Mouse (Mus musculus): Measurements from ENCODE around the gene Fgf9. TPM values are rescaled to one million over a fixed set of nuclear protein-coding genes. Genes with fewer than 3 reads are reported as not detected.

Gene Fgf9
- polyA plus RNA-seq, 1 experiment: 0.16 TPM

- no peak for TF ChIP-seq EP300 (IDR thresholded peaks at IDR 0.05; ENCODE audit: insufficient read depth, low read depth, low read length)
- TF ChIP-seq POLR2A (IDR thresholded peaks at IDR 0.05; ENCODE audit: insufficient read depth, low read length): no peak
These were observed 79.5 kb downstream of the Fgf9 start for GRCm38 (mm10) chr14:58149637-58150470.

GRCm38 (mm10) chr14:58150471-58150855 is 80.1 kb downstream of the Fgf9 start:
- H3K4me1 ChIP-seq (ENCODE audit: control insufficient read depth, insufficient read depth, low read length): no peaks in the 10 kb centered on the region
- H3K4me3 ChIP-seq (ENCODE audit: low read depth, low read length): no peak overlapping the region
- H3K36me3 ChIP-seq (ENCODE audit: control insufficient read depth, insufficient read depth, low read length, poor library complexity, severe bottlenecking): no peaks in the 10 kb centered on the region
- H3K9me3 ChIP-seq (replicated peaks; ENCODE audit: control insufficient read depth, insufficient read depth, low read length, poor library complexity, severe bottlenecking): no peaks in the 10 kb centered on the region
- TF ChIP-seq POLR2A (IDR thresholded peaks at IDR 0.05; ENCODE audit: insufficient read depth, low read length): no peak
- no peak for TF ChIP-seq CTCF (IDR thresholded peaks at IDR 0.05; ENCODE audit: low read depth, low read length)
- TF ChIP-seq EP300 (IDR thresholded peaks at IDR 0.05; ENCODE audit: insufficient read depth, low read depth, low read length): no peak
- no peaks in the 10 kb centered on the region for H3K27me3 ChIP-seq (ENCODE audit: control insufficient read depth, insufficient read depth, low read length, poor library complexity, severe bottlenecking)
- no peak overlapping the region for H3K9ac ChIP-seq (ENCODE audit: low read depth, poor library complexity, severe bottlenecking)
- H3K27ac ChIP-seq (ENCODE audit: insufficient read depth, low read length): no peak overlapping the region

More at GRCm38 (mm10) chr14:58149637-58150470, 79.5 kb downstream of the Fgf9 start:
- Histone ChIP-seq H3K27ac (ENCODE audit: insufficient read depth, low read length) (no peak overlapping the region), H3K9me3 (replicated peaks; ENCODE audit: control insufficient read depth, insufficient read depth, low read length, poor library complexity, severe bottlenecking) (no peaks in the 10 kb centered on the region), H3K4me1 (ENCODE audit: control insufficient read depth, insufficient read depth, low read length) (no peaks in the 10 kb centered on the region), H3K4me3 (ENCODE audit: low read depth, low read length) (no peak overlapping the region), H3K36me3 (ENCODE audit: control insufficient read depth, insufficient read depth, low read length, poor library complexity, severe bottlenecking) (no peaks in the 10 kb centered on the region), H3K27me3 (ENCODE audit: control insufficient read depth, insufficient read depth, low read length, poor library complexity, severe bottlenecking) (no peaks in the 10 kb centered on the region), H3K9ac (ENCODE audit: low read depth, poor library complexity, severe bottlenecking) (no peak overlapping the region)

- TF ChIP-seq POLR2A (IDR thresholded peaks at IDR 0.05; ENCODE audit: insufficient read depth, low read length) (no peak), CTCF (IDR thresholded peaks at IDR 0.05; ENCODE audit: low read depth, low read length) (no peak), EP300 (IDR thresholded peaks at IDR 0.05; ENCODE audit: insufficient read depth, low read depth, low read length) (no peak)
- H3K9ac ChIP-seq (ENCODE audit: low read depth, poor library complexity, severe bottlenecking): no peak overlapping the region
- H3K27me3 ChIP-seq (ENCODE audit: control insufficient read depth, insufficient read depth, low read length, poor library complexity, severe bottlenecking): no peaks in the 10 kb centered on the region
- no peak overlapping the region for H3K27ac ChIP-seq (ENCODE audit: insufficient read depth, low read length)
- no peaks in the 10 kb centered on the region for H3K4me1 ChIP-seq (ENCODE audit: control insufficient read depth, insufficient read depth, low read length)
- H3K4me3 ChIP-seq (ENCODE audit: low read depth, low read length): no peak overlapping the region
- H3K36me3 ChIP-seq (ENCODE audit: control insufficient read depth, insufficient read depth, low read length, poor library complexity, severe bottlenecking): no peaks in the 10 kb centered on the region
- H3K9me3 ChIP-seq (replicated peaks; ENCODE audit: control insufficient read depth, insufficient read depth, low read length, poor library complexity, severe bottlenecking): no peaks in the 10 kb centered on the region
These were observed 81.8 kb downstream of the Fgf9 start for GRCm38 (mm10) chr14:58152110-58152509.

GRCm38 (mm10) chr14:58153470-58154416 is 83.4 kb downstream of the Fgf9 start:
- TF ChIP-seq CTCF (IDR thresholded peaks at IDR 0.05; ENCODE audit: low read depth, low read length) (no peak), POLR2A (IDR thresholded peaks at IDR 0.05; ENCODE audit: insufficient read depth, low read length) (no peak), EP300 (IDR thresholded peaks at IDR 0.05; ENCODE audit: insufficient read depth, low read depth, low read length) (no peak)
- Histone ChIP-seq H3K27me3 (ENCODE audit: control insufficient read depth, insufficient read depth, low read length, poor library complexity, severe bottlenecking) (no peaks in the 10 kb centered on the region), H3K9ac (ENCODE audit: low read depth, poor library complexity, severe bottlenecking) (no peak overlapping the region), H3K36me3 (ENCODE audit: control insufficient read depth, insufficient read depth, low read length, poor library complexity, severe bottlenecking) (no peaks in the 10 kb centered on the region), H3K9me3 (replicated peaks; ENCODE audit: control insufficient read depth, insufficient read depth, low read length, poor library complexity, severe bottlenecking) (no peaks in the 10 kb centered on the region), H3K4me1 (ENCODE audit: control insufficient read depth, insufficient read depth, low read length) (no peaks in the 10 kb centered on the region), H3K4me3 (ENCODE audit: low read depth, low read length) (no peak overlapping the region), H3K27ac (ENCODE audit: insufficient read depth, low read length) (no peak overlapping the region)

- no peaks in the 10 kb centered on the region for H3K4me1 ChIP-seq (ENCODE audit: control insufficient read depth, insufficient read depth, low read length)
- no peak for TF ChIP-seq CTCF (IDR thresholded peaks at IDR 0.05; ENCODE audit: low read depth, low read length)
- no peak for TF ChIP-seq EP300 (IDR thresholded peaks at IDR 0.05; ENCODE audit: insufficient read depth, low read depth, low read length)
- TF ChIP-seq POLR2A (IDR thresholded peaks at IDR 0.05; ENCODE audit: insufficient read depth, low read length): no peak
- H3K27me3 ChIP-seq (ENCODE audit: control insufficient read depth, insufficient read depth, low read length, poor library complexity, severe bottlenecking): no peaks in the 10 kb centered on the region
- no peak overlapping the region for H3K27ac ChIP-seq (ENCODE audit: insufficient read depth, low read length)
- no peak overlapping the region for H3K9ac ChIP-seq (ENCODE audit: low read depth, poor library complexity, severe bottlenecking)
- H3K4me3 ChIP-seq (ENCODE audit: low read depth, low read length): no peak overlapping the region
- H3K36me3 ChIP-seq (ENCODE audit: control insufficient read depth, insufficient read depth, low read length, poor library complexity, severe bottlenecking): no peaks in the 10 kb centered on the region
- no peaks in the 10 kb centered on the region for H3K9me3 ChIP-seq (replicated peaks; ENCODE audit: control insufficient read depth, insufficient read depth, low read length, poor library complexity, severe bottlenecking)
These were observed 90.3 kb downstream of the Fgf9 start for GRCm38 (mm10) chr14:58160624-58161023.

Other genes with a start within 250 kb of the Fgf9 start
- 51.8 and 64.1 TPM in 2 replicates for gene Ska3, start 244.4 kb upstream of the Fgf9 start, polyA plus RNA-seq (2011; ENCODE audit: insufficient read depth, insufficient read length, low read depth, missing spikeins)
- 72.3 and 76.0 TPM in 2 replicates for gene Mrpl57, start 244.3 kb upstream of the Fgf9 start, polyA plus RNA-seq (2011; ENCODE audit: insufficient read depth, insufficient read length, low read depth, missing spikeins)
- gene Zdhhc20, start 180.3 kb upstream of the Fgf9 start, polyA plus RNA-seq (2011; ENCODE audit: insufficient read depth, insufficient read length, low read depth, missing spikeins): 42.0 and 51.5 TPM in 2 replicates
- gene Micu2, start 71.3 kb upstream of the Fgf9 start, polyA plus RNA-seq (2011; ENCODE audit: insufficient read depth, insufficient read length, low read depth, missing spikeins): 31.2 and 36.2 TPM in 2 replicates